Mouse (Mus musculus): Measurements from ENCODE around the gene Gng7.

- no peak for TF ChIP-seq CTCF (IDR thresholded peaks at IDR 0.05; ENCODE audit: insufficient read depth, low read depth, low read length)
- no peak for TF ChIP-seq POLR2A (IDR thresholded peaks at IDR 0.05; ENCODE audit: insufficient read depth, low read depth, low read length)
Measured at GRCm38 (mm10) chr10:80985970-80986701, 28.6 kb downstream of the Gng7 start.

Data from olfactory bulb, adult 2 months (tissue).